Mouse (Mus musculus): ENCODE measurements at regions not wholly inside any gene's neighbourhood (a gene's known extent, or its start where the extent isn't known, plus 50 kb on each side); places are given as distances from the start of the nearest gene placed in this dataset.
"Not testable (repeated sequence)": the region's sequence is repeated elsewhere in the genome, so short reads cannot be mapped to it uniquely, and the experiment has no call there.

DNA sequence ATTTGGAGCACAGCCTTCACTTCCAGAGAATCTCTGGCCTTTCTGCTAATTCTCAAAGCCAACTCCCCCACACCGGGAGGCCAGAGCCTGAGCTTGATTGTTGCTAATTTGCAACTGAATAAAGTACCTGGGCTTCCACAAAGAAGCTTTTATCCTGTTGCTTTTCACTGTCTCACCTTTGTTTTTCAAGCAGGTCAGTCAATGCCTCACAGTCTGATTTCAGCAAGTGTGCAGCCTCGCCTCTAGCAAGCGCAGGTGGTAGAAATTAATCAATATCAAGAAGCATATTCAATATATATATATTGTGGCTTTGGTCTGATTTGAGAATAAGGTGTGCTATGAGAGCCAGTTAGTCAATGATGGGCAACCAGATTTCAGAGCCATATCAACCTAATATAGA lies 282.1 kb downstream of the Aasdhppt start:
- not testable (repeated sequence) for H3K27me3 ChIP-seq; H3K9me3 ChIP-seq; H3K36me3 ChIP-seq; H3K9ac ChIP-seq; H3K4me1 ChIP-seq; H3K27ac ChIP-seq; H3K4me3 ChIP-seq; ATAC-seq (ENCODE audit: insufficient number of reproducible peaks, insufficient read depth, low FRiP score, low TSS enrichment); H3K4me2 ChIP-seq (replicated peaks)
- 81% methylated on average over 3 of the region's 3 CpGs for WGBS

DNA sequence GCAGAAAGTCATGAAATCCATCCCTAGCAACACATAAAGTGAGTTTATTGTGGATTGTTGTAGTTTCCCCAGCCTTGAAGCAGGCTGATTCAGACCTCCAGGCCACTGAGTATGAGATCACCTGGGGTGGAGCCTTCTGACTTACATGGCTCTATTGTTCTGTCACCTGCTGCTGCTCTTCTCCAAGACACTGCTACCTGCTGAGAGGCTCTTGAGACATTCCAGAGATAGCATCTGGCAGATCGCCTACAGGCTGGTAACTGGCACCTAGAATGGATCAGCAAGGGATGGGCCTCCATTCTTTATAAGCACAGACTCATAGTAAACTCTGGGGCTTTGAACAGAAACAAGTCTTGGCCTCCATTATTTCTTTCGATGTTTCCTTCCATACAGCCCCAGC lies 289.2 kb downstream of the Aasdhppt start:
- no peak overlapping the region for H3K4me3 ChIP-seq
- no peak overlapping the region for H3K4me2 ChIP-seq (replicated peaks)
- 66% methylated on average over 2 of the region's 2 CpGs for WGBS
- no peak overlapping the region for H3K27ac ChIP-seq
- no peaks in the 10 kb centered on the region for H3K9me3 ChIP-seq
- H3K9ac ChIP-seq = no peak overlapping the region
- no peak for ATAC-seq (ENCODE audit: insufficient number of reproducible peaks, insufficient read depth, low FRiP score, low TSS enrichment)
- no peaks in the 10 kb centered on the region for H3K4me1 ChIP-seq
- no peaks in the 10 kb centered on the region for H3K36me3 ChIP-seq
- H3K27me3 ChIP-seq = no peaks in the 10 kb centered on the region

DNA sequence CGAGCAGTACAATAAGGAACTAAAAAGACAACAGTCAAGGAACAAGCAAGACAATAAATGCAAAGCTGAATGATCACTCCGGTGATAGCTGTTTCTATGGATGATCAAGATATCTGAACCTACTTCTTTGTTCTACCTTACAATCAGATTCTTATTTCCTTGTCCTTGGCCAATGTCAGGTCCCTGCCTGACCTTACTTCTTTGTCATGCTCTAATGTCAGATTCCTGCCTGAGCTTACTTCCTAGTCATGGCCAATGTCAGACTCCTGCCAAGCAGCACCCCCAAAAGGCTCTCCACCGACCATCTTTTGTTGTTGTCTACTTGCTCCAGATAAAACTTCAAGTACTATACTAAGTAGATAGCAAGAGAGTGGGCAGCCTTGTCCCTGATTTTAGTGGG lies 312.6 kb downstream of the Aasdhppt start:
- Histone ChIP-seq H3K27ac (no peak overlapping the region), H3K4me3 (no peak overlapping the region), H3K9ac (no peak overlapping the region), H3K36me3 (no peaks in the 10 kb centered on the region), H3K4me1 (no peaks in the 10 kb centered on the region), H3K4me2 (replicated peaks) (no peak overlapping the region), H3K9me3 (no peaks in the 10 kb centered on the region), H3K27me3 (no peaks in the 10 kb centered on the region)
- WGBS = 83% methylated on average over 3 of the region's 3 CpGs
- ATAC-seq (ENCODE audit: insufficient number of reproducible peaks, insufficient read depth, low FRiP score, low TSS enrichment) = no peak

DNA sequence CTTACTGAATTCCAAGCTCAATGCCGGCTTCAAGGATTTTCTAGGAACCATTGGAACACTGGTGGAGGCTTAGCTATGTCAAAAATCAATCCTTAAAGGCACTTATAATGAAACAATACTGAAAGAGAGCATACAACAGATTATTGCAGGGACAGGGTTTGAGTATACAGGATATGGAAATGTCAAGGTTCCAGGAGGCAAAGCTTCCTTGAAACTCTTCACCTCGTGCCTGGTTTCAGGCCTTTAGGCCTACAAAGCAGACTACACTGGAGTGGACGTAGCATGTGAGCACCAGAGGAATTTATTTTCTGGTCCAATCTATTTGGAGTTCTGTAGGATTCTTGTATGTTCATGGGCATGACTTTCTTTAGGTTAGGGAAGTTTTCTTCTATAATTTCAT lies 320.9 kb downstream of the Aasdhppt start:
- H3K36me3 ChIP-seq; ATAC-seq (ENCODE audit: insufficient number of reproducible peaks, insufficient read depth, low FRiP score, low TSS enrichment); H3K27me3 ChIP-seq; H3K4me3 ChIP-seq; H3K27ac ChIP-seq; H3K9me3 ChIP-seq; H3K9ac ChIP-seq; H3K4me2 ChIP-seq (replicated peaks); H3K4me1 ChIP-seq: not testable (repeated sequence)
- WGBS = 79% methylated on average over 3 of the region's 3 CpGs

DNA sequence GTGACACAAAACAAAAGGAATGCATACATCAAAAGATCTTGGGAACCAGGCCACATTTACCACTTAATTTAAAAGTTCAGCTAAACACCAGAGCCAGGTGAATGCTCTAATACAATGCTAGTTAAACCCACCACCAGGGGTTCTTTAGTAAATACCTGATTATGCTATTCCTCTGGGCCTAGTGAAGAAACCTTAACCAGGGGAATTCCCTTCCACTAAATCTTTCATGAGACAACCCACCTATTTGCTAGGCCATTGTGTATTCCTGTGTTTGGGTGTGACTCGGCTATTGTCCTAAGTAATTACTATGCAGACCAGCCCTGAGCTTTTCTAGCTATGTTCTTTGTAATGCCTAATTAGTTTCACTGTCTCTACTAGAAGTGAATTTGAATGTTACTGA lies 321.3 kb downstream of the Aasdhppt start:
- WGBS = 87% methylated on average over 1 of the region's 1 CpGs
- H3K27ac ChIP-seq; H3K9me3 ChIP-seq; ATAC-seq (ENCODE audit: insufficient number of reproducible peaks, insufficient read depth, low FRiP score, low TSS enrichment); H3K4me2 ChIP-seq (replicated peaks); H3K27me3 ChIP-seq; H3K9ac ChIP-seq; H3K4me1 ChIP-seq; H3K36me3 ChIP-seq; H3K4me3 ChIP-seq: not testable (repeated sequence)

Data from embryonic facial prominence, embryonic 12.5 days (tissue).